Mouse (Mus musculus): ENCODE results near the gene Pid1.

The Pid1 gene

GRCm38 (mm10) chr1:84056884-84057630 is 306.9 kb downstream of the Pid1 start:
- no peak for DNase-seq (ENCODE audit: low spot score)

GRCm38 (mm10) chr1:84056306-84056705 is 307.7 kb downstream of the Pid1 start:
- no peak for DNase-seq (ENCODE audit: low spot score)

- peak; percentile 7 for DNase-seq (ENCODE audit: low spot score)
These were observed 338.2 kb downstream of the Pid1 start for GRCm38 (mm10) chr1:84025746-84026145.

GRCm38 (mm10) chr1:84012871-84013375 is 351.1 kb downstream of the Pid1 start:
- DNase-seq (ENCODE audit: low spot score): no peak

GRCm38 (mm10) chr1:84002630-84003029 is 361.4 kb downstream of the Pid1 start:
- DNase-seq (ENCODE audit: low spot score): no peak
